Mouse (Mus musculus) brain, embryonic 14.5 days (tissue): Measurements from ENCODE around the gene Peli2. TPM values are rescaled to one million over a fixed set of nuclear protein-coding genes. Genes with fewer than 3 reads are reported as not detected.

Source experiments
- DNase-seq: peaks from one replicate; pipeline ENCODE4 v3.0.0-alpha.2; 2011; ENCODE audit warnings: low read depth
- CTCF ChIP-seq: fragments of 200-500 bp; IDR thresholded peaks from 2 replicates; pipeline ENCODE4 v1.5.1; 2012; ENCODE audit warnings: inconsistent platforms, mild to moderate bottlenecking, moderate library complexity, borderline replicate concordance; ENCODE audit not compliant: insufficient read depth, insufficient read length; ENCODE audit errors: extremely low read depth
- POLR2A ChIP-seq: fragments of 200-500 bp; IDR thresholded peaks from 2 replicates; pipeline ENCODE4 v1.6.1; 2012; ENCODE audit warnings: mild to moderate bottlenecking, inconsistent platforms, borderline replicate concordance; ENCODE audit not compliant: poor library complexity, insufficient read depth, insufficient read length, severe bottlenecking; ENCODE audit errors: extremely low read depth
- polyA plus RNA-seq: library from polyadenylated mRNA; depleted of rRNA; stranded (reverse); fragments of >200 nt; gene quantifications from 2 replicates; pipeline ENCODE4 v1.2.3, GENCODE M21; 2012

The Peli2 gene
- polyA plus RNA-seq, 1 experiment: 18.0 TPM

DNA sequence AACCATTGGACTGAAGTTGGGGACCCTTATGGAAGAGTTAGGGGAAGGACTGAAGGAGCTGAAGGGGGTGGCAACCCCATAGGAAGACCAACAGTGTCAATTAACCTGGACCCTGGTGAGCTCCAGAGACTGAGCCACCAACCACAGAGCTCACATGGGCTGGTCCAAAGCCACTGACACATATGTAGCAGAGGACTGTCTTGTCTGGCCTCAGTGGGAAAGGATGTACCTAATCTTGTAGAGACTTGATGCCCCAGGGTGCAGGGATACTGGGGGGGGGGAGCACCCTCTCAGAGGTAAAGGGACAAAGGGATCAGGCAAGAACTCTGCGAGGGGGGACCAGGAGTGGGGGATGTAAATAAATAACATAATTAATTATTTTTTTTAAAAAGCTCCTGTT, 176.2 kb downstream of the Peli2 start:
- DNase-seq: no peak
- TF ChIP-seq CTCF (no peak), POLR2A (no peak)

DNA sequence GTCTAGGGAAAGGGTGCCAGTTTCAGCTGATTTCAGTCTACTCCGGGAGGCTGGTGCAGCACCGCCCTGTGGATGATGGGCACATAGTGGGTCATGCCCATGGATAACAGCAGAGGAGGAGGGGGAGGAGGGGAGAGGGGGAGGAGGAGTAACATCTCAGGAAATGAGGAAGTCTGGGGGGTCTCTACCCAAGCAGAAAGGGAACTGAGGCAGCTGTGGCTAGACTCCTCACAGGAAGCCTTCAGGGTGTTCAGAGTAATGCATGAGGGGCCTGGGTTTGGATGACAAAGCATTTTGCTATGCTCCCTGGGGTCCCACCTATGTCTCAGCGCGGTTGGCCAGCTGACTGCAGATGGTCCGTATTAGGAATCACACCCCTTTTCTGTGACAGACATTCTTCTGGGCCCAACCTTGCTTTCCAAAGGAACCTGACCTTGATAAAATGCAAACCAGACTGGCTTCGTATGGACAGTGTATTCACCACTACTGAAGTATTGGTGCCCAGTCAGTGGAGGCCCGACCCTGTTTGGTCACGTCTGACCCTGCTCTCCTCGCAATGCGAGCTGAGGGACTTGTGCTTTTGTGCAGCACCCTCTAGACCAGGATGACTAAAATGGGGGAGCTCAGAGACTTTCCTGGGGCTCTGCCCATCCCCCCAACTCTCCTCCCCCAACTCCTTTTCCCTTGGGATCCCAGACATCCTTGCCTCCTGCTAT, 182.0 kb downstream of the Peli2 start:
- no peak for DNase-seq
- TF ChIP-seq CTCF: no peak
- no peak for TF ChIP-seq POLR2A

DNA sequence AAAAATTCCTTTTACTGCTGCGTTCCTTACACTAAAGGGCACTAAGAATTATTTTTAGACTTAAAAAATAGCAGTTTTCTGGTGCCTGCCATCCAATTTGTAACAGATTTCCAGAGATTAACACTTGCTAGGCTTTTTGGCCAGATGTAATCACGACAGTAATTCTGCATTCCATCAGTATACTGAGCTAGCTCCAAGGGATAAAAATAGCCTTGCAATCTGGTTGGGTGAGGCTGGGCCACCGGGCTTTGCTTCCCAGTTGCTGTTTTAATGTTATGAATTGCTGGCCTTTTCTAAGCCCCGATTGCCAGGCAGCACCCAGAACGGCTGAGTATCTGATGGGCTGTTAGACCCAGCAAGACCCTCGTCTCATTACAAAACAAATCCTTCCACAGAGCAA, 182.6 kb downstream of the Peli2 start:
- no peak for TF ChIP-seq POLR2A
- TF ChIP-seq CTCF: no peak
- DNase-seq: peak; percentile 51

DNA sequence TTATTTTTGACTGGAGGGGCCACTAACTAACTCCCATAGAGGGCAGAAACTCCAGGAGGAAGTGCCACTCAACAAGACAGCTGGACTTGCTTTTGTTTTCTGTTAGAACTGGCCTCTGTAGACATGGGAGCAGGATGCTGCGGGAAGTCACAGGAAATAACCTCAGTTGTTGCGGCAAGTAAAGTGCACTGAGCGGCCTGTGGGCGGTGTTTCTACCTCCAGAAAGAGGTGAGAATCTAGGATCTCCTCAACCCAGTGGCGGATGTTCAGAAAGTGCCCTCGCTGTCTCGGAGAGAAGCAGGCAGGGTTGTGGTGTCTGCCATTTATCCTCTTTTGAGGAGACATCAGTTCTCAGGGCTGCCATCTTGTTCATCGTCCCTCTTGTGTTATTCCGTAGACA, 183.2 kb downstream of the Peli2 start:
- TF ChIP-seq POLR2A (no peak), CTCF (no peak)
- no peak for DNase-seq

DNA sequence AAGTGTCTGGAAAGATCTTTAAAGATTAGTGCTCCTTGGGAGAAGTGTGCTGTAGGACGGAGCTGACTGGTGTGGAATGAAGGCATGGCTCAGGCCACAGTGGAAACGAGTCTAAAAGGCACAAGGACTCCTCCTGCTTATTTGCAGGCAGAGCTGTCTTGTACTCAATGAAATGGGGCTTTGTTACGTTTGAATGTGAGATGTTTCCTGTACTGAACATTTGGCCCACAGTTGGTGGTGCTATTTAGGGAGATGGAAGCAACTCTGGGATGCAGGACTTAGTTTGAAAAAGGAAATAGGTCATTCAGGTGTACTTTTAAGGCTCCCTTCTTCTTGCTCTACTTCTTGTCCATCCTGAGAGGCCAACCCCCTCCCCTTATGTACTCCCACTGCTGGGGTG, 192.6 kb downstream of the Peli2 start:
- no peak for DNase-seq
- TF ChIP-seq CTCF (no peak), POLR2A (no peak)

DNA sequence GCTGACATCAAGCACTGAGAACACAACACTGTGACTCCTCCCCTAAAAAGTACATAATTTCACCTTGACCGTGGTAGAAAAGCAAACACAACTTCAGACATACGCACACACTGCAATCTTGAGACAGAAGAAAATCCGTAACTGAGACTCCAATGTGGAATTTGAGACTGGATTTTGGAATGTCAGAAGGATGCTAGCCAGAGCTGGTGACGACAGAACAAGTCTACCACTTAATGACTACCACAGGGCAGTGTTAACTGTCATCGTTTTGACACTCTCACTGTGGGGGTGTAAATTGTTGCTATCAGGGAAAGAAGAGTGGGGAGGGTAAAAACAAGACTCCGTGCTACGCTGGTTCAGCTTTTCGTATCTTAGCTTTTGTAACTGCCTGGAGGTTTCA, 195.8 kb downstream of the Peli2 start:
- TF ChIP-seq POLR2A (no peak), CTCF (no peak)
- DNase-seq: no peak

DNA sequence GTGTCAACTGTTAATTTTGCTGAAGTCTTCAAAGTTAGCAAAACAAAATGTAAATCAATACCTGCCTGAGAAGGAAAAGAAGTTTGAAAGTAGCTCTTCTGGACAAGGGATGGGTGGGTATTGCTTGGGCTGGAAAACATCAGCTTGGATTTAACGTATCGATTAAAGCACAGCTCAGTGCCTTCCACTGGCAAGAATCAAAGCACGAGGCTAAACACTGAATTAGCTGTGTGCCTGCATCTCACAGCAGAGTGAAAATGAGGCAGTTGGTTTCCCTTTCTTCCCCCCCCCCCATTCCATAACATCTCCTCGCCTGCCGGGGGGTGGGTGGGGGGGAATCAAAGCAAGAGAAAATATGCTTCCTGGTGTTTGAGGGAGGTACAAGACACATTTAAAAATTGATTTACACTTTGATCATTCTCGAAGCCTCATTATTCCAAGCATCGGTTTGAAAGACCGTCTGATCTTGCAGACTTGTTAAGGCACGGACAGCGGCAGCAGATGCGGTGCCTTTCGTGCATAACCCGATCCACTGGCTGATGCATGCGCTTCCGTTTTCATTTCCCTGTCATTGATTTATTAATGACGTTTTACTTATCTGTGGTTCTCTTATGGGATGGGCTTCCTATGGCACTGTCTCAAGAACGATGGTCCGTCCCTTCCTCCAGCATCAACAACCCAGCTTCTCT, 203.3 kb downstream of the Peli2 start:
- TF ChIP-seq POLR2A: no peak
- no peak for TF ChIP-seq CTCF
- peak; percentile 47 for DNase-seq

DNA sequence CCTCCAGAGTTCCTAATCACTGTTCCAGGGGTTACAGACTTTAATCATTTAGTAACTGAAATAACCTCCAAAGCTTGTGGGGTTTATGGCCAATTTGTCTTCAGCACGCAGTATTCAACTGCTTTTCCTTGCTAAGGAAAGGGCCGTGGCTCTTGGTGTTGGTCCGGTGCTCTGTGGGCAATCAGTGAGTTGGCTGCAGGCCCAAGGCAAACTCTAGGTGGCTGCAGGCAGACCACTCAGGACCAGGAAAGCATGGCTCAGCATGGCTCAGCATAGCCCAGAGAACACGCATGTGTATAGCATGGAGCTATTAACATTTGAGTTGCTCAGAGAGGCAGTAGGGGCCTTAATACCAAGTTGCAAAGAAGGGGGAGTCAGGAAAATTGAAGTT, 203.8 kb downstream of the Peli2 start:
- TF ChIP-seq POLR2A (no peak), CTCF (no peak)
- no peak for DNase-seq

DNA sequence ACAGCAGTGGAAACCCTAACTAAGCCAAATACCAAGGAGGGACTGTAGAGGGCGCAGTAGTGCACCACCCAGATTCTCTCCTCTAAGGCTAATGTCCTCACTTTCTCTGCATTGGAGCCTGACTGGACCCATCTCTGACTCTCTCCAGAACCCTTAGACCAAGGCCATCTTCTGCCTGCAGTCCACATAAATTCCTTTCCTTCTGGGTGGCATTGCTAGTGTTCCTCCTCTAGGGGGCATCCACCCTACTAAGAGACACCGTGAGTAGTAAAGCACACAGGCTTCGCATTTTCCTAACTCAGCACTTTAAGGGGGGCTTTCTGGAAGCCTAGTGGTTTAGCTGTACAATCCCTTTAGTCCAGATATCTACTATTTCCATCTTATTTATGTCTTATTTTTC, 207.1 kb downstream of the Peli2 start:
- TF ChIP-seq POLR2A (no peak), CTCF (no peak; the same call in 1 of the 2 replicates)
- no peak for DNase-seq

DNA sequence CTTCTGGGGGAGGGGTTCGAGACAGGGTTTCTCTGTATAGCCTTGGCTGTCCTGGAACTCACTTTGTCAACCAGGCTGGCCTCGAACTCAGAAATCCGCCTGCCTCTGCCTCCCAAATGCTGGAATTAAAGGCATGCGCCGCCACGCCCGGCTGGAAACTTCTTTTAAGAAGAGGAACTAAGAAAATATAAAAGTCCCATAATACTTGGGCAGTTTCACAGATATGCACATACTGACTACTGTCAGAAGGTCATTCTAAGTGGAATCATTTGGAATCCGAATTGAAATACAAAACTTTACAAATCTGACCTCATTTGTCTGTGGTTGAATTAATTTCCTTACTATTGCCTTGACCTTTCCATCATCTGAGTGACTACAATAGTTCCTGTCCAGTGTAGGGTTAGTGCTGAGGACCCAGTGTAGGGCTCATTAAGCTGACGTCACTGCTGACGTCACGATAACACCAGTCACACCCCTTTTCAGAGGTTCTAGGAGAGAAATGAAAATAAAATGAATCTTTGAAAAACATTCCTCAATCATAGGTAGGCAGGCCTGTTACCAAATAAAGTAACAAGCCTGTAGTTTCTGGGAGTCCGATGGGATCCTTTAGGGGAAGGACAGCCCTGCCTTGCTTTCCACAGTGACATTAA, 209.2 kb downstream of the Peli2 start:
- TF ChIP-seq POLR2A: no peak
- no peak for DNase-seq
